Mouse (Mus musculus) liver, adult 2 months (tissue): ENCODE results near the gene Rps6ka2. TPM values are rescaled to one million over a fixed set of nuclear protein-coding genes. Genes with fewer than 3 reads are reported as not detected.

Source experiments
- DNase-seq: peaks from one replicate; pipeline ENCODE4 v3.0.0-alpha.2; 2011; ENCODE audit warnings: low read depth, low spot score; ENCODE audit errors: extremely low read depth
- H3K27ac ChIP-seq: fragments of 200-500 bp; replicated peaks from 2 replicates; pipeline ENCODE4 v1.5.1; 2012; ENCODE audit warnings: low read depth, mild to moderate bottlenecking, control low read depth, inconsistent platforms, low read length; ENCODE audit not compliant: insufficient read depth
- H3K27me3 ChIP-seq: fragments of 200-500 bp; 2 replicates; pipeline ENCODE4 v1.6.1; 2012; ENCODE audit warnings: mild to moderate bottlenecking, moderate library complexity, low read length, inconsistent platforms; ENCODE audit not compliant: control insufficient read depth, insufficient read depth
- H3K36me3 ChIP-seq: fragments of 200-500 bp; 2 replicates; pipeline ENCODE4 v1.6.1; 2012; ENCODE audit warnings: low read length, inconsistent platforms; ENCODE audit not compliant: control insufficient read depth, insufficient read depth
- H3K4me1 ChIP-seq: fragments of 200-500 bp; 2 replicates; pipeline ENCODE4 v1.6.1; 2011; ENCODE audit warnings: low read length; ENCODE audit not compliant: control insufficient read depth, insufficient read depth
- H3K4me3 ChIP-seq: fragments of 200-500 bp; 2 replicates; pipeline ENCODE4 v1.5.1; 2011; ENCODE audit warnings: low read depth, mild to moderate bottlenecking, control low read depth, low read length, moderate library complexity; ENCODE audit not compliant: insufficient read depth
- H3K79me2 ChIP-seq: fragments of 200-500 bp; 2 replicates; pipeline ENCODE4 v1.6.1; 2012; ENCODE audit warnings: inconsistent platforms, mild to moderate bottlenecking, low read length, moderate library complexity; ENCODE audit not compliant: control insufficient read depth, insufficient read depth
- H3K9ac ChIP-seq: fragments of 200-500 bp; 2 replicates; pipeline ENCODE4 v1.6.1; 2012; ENCODE audit warnings: low read depth, mild to moderate bottlenecking, control low read depth, inconsistent platforms, low read length
- CTCF ChIP-seq: fragments of 200-500 bp; IDR thresholded peaks from 2 replicates; pipeline ENCODE4 v1.5.1; 2011; ENCODE audit warnings: low read depth, low read length, control low read depth
- POLR2A ChIP-seq: fragments of 200-500 bp; IDR thresholded peaks from 2 replicates; pipeline ENCODE4 v1.6.1; 2011; ENCODE audit warnings: low read length, control low read depth; ENCODE audit not compliant: insufficient read depth; ENCODE audit errors: extremely low read depth
- WGBS: fragments of 180-500 bp; shearing (Covaris S2); methylation state at CpG from one replicate; pipeline ENCODE4 v1.1.7; 2018; 5-methylcytosine and 5-hydroxymethylcytosine counted together
- polyA plus RNA-seq: library from polyadenylated mRNA; depleted of rRNA; stranded (reverse); fragments of >200 nt; gene quantifications from 2 replicates; pipeline ENCODE4 v1.2.3, GENCODE M21; 2012
- total RNA-seq: library from RNA; depleted of rRNA; stranded (reverse); fragments of >200 nt; gene quantifications from 2 replicates; pipeline ENCODE4 v1.2.3, GENCODE M21; 2014

Rps6ka2 gene
- total and polyA plus RNA-seq, 2 experiments = 0.72 to 0.74 TPM

- Histone ChIP-seq H3K9ac (no peak overlapping the region), H3K79me2 (no peaks in the 10 kb centered on the region), H3K27me3 (no peaks in the 10 kb centered on the region), H3K27ac (no peak overlapping the region), H3K4me3 (no peak overlapping the region), H3K4me1 (no peaks in the 10 kb centered on the region), H3K36me3 (no peaks in the 10 kb centered on the region)
- TF ChIP-seq POLR2A = no peak
- no peak for TF ChIP-seq CTCF
- WGBS = 86% methylated on average over 7 of the region's 7 CpGs
- DNase-seq = no peak
Measured at GRCm38 (mm10) chr17:7146479-7146878, 23.4 kb upstream of the Rps6ka2 start.

- 46% methylated on average over 12 of the region's 12 CpGs for WGBS
- no peaks in the 10 kb centered on the region for H3K27me3 ChIP-seq
- TF ChIP-seq CTCF (no peak), POLR2A (no peak)
- no peak overlapping the region for H3K27ac ChIP-seq
- H3K79me2 ChIP-seq = no peaks in the 10 kb centered on the region
- no peaks in the 10 kb centered on the region for H3K36me3 ChIP-seq
- DNase-seq = no peak
- H3K4me1 ChIP-seq = no peaks in the 10 kb centered on the region
- no peak overlapping the region for H3K9ac ChIP-seq
- no peak overlapping the region for H3K4me3 ChIP-seq
Measured at GRCm38 (mm10) chr17:7147920-7148321, 22.0 kb upstream of the Rps6ka2 start.

- H3K79me2 ChIP-seq = no peaks in the 10 kb centered on the region
- H3K27me3 ChIP-seq = no peaks in the 10 kb centered on the region
- no peak for DNase-seq
- no peaks in the 10 kb centered on the region for H3K36me3 ChIP-seq
- TF ChIP-seq POLR2A (no peak), CTCF (no peak)
- no peak overlapping the region for H3K9ac ChIP-seq
- H3K4me1 ChIP-seq = no peaks in the 10 kb centered on the region
- H3K27ac ChIP-seq = no peak overlapping the region
- WGBS = 91% methylated on average over 11 of the region's 11 CpGs
- no peak overlapping the region for H3K4me3 ChIP-seq
Measured at GRCm38 (mm10) chr17:7149328-7150195, 20.4 kb upstream of the Rps6ka2 start.

GRCm38 (mm10) chr17:7151446-7152100 lies 18.3 kb upstream of the Rps6ka2 start:
- Histone ChIP-seq H3K79me2 (no peaks in the 10 kb centered on the region), H3K4me1 (no peaks in the 10 kb centered on the region), H3K4me3 (no peak overlapping the region), H3K27ac (no peak overlapping the region), H3K36me3 (no peaks in the 10 kb centered on the region), H3K9ac (no peak overlapping the region), H3K27me3 (no peaks in the 10 kb centered on the region)
- DNase-seq = no peak
- TF ChIP-seq CTCF (no peak), POLR2A (no peak)
- 77% methylated on average over 6 of the region's 6 CpGs for WGBS

- no peaks in the 10 kb centered on the region for H3K27me3 ChIP-seq
- no peaks in the 10 kb centered on the region for H3K79me2 ChIP-seq
- H3K36me3 ChIP-seq = no peaks in the 10 kb centered on the region
- 86% methylated on average over 7 of the region's 7 CpGs for WGBS
- DNase-seq = no peak
- H3K27ac ChIP-seq = no peak overlapping the region
- H3K4me3 ChIP-seq = no peak overlapping the region
- TF ChIP-seq POLR2A (no peak), CTCF (no peak)
- H3K4me1 ChIP-seq = no peaks in the 10 kb centered on the region
- H3K9ac ChIP-seq = no peak overlapping the region
Measured at GRCm38 (mm10) chr17:7152662-7153061, 17.3 kb upstream of the Rps6ka2 start.
